Mouse (Mus musculus): ENCODE data around the gene 9130230L23Rik.

The 9130230L23Rik gene

DNA sequence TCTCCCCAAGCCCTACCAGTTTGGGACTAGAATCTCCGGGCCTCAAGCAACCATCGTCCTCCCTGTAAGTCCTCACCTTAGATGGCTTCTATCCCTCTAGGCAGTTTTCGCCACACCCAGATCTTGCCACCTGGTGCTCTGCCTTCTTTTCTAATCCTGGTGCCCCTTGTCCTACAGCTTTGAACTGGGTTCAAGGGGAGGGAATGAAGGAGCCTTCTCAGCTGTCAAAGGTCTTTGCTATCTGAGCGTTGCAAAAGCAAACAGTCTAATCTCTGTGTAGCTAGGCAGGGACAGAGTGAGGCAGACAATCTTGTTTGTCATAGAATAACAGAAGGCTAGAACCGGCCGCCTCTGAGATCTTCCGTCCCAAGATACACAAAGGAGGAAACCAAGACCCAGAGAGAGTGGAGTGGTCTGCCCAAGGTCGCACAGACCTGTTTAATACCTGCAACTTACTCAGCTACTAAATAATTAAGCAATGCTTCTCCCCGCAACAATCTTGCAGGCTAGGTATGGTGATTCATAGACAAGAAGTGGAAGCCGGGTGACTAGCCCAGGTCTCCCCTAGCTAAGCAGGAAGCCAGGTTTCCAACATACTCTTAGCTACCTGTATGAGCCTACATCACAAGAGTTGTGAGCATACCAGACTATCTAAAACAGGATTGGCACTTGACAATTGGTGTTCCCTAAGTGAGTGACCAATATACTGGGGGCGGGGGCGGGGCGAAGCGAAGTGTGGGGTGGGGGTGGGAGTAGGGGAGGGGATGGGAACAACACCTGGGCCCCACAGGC, at the start of gene 9130230L23Rik:
Gene 9130230L23Rik, minus strand, starts transcription at position 152 of the 792 bp plus-strand sequence.
- ATAC-seq (ENCODE audit: low TSS enrichment) = no peak

DNA sequence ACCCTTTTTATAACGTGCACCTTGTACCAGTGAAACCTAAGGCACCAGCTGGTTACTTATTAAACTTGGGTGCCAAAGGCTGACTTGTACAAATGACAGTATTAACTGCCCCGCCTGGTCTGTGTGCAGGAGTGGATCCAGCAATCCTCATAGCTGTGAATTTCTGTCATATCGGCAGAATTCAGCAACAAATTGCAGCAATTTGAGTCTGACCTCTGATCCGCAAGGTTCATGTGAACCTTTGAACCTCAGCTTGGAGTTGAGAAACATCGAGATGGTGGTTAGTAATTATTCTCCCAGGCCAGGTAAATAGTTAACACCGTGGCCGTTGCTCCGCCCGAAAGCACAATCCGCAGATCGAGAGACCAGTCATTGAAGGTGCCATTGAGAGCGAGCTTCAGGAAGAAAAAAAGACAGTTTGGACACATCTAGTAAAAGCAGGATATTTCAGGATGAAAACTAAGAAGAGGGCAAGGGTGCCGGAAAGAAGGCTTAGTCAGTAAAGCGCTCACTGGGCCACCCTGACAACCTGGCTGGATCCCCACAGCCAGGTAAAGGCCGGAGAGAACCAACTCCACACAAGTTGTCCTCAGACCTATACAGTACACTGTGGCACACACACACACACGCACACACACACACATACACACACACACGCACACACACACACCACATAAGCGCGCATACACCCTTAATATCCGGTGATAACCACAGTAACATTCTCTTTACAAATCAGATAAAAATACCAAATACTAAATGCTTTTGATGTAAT, 48.9 kb upstream of the 9130230L23Rik start:
- ATAC-seq (ENCODE audit: low TSS enrichment) = no peak

DNA sequence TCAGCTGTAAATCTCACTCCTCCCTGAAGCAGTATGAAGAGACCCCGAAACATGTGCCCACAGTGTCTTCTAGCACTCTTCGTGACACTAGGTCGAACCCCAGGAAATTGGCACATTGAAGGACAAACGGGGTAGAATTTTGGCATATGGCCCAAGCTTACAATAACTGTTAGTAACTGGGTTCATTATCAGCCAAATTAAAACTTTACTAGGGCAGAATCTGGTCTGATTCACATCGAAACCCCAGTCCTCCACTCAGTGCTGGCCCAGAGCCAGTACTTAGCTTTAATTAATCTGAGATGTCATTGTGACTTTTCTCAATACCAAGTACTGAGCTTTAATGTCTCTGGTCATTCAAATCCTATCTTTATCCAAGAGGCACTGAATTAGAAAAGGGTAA, 46.8 kb upstream of the 9130230L23Rik start:
- ATAC-seq (ENCODE audit: low TSS enrichment) = no peak

DNA sequence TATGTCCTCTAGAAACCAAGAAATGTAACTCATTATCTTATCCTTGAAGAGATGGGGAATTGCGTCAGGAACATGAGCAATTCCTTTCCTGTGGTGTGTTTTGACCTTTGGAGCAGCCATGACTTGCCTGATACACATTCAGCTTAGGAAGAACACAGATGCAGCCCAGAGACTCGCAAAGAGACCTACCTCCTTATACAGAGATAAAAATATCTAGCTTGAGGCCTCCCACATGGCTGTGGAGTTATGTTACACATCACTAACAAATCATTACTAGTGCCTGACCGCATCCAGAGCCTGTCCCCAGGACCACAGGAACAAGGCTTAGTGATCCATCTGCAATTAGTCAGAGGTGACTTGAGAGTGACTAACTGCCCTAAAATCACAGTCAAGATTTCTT, 42.3 kb upstream of the 9130230L23Rik start:
- no peak for ATAC-seq (ENCODE audit: low TSS enrichment)

DNA sequence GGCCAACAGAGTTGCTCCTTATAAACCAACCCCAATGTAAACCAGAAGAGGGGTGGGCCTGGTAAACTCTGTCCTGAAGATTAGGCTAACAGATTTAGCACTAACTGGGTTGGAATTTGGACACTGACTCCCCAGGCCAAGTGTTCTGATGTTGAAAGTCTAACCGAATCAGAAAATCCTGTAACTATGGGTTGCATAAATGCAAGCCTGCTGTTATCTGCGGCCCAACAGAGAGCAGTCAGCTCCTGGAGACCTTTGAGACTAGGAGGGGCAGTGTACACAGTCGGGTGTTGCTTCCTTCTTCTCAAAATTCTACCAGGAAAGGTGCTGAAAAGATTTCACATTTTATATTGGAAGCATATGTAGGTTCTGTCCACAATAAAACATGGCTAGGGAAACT, 39.8 kb upstream of the 9130230L23Rik start:
- ATAC-seq (ENCODE audit: low TSS enrichment) = no peak

DNA sequence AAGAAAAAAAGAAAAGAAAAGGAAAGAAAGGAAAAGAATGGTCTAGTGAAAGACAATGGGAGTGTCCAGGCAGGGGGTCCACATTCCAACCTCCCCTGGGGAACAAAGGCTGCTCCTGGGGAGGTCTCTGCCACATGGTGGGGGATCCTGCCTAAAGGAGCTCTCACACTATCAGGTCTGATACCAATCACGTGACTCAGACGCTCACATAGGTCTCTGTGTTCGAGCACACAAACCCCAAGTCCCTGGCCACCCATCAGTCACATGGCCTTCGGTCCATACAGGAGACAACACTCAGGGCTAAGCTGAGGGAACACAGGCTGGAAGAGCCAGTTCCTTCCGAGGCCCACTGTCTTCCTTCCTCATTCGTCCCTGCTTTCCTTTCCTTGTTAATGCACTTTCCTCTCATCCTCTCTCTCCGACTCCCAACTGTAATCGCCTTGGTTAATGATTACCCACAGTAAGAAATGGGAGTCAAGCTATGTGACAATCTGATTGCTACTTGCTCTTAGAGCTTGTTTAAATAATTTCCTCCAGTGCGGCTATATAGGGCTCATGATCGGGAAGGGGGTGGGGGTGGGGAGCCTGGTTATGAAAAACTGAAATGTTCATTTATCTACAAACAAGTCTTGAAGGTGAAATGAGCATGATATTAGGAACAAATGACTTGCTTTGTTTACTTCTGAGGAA, 38.7 kb upstream of the 9130230L23Rik start:
- no peak for ATAC-seq (ENCODE audit: low TSS enrichment)

DNA sequence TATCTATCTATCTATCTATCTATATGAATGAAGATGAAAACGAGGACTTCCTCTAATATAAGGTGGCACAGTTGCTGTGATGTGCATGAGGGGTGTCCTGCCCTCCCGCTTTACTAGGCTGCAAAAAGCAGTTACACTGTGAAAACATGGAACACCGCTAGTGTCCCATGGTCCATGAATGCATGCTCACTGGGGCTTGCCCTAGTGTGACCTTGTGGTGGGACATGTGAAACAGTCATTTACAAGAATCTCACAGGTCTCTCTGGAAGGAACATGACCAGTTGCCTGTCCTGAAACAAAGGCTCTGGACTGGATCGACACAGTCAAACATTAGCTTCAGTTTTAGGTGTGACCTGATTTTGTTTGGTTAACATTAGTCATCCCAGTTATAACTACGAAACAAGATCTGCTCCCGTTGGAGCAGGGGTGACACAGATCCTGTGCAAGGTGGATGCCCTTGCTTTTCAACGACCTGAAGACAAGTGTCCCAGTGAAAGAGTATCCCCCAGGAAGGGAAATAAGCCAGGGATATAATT, 36.7 kb upstream of the 9130230L23Rik start:
- no peak for ATAC-seq (ENCODE audit: low TSS enrichment)

DNA sequence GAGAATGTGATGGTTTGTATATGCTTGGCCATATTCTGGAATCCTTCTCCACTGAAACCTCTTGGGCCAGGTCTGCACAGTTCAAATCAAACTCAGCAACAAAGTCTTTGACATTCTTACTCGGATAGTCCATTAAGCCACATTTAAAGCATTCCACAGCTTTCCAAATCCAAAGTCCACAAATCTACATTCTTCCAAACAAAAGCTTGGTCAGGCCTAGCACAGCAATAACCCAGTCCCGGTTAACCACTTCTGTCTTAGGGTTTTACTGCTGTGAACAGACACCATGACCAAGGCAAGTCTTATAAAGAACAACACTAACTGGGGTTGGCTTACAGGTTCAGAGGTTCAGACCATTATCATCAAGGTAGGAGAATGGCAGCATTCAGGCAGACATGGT, 35.7 kb upstream of the 9130230L23Rik start:
- ATAC-seq (ENCODE audit: low TSS enrichment) = no peak

DNA sequence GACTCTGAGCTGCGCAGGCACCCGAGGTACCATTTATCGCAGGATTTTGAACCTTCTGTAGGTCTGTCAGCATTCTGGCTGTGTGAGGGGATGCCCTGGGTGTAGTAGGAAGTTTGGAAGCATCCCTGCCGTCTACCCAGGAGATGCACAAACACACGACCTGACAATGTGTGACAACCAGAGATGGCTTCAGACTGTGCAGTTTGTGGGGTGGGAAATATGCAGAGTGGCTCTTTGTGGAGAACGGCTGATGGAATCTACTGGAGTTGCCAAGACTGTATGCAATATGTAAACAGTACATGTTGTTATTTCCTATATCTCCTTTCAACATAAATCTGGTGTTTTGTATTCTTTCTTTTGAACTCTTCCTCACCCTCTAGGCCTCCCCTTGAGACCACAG, 33.0 kb upstream of the 9130230L23Rik start:
- no peak for ATAC-seq (ENCODE audit: low TSS enrichment)

DNA sequence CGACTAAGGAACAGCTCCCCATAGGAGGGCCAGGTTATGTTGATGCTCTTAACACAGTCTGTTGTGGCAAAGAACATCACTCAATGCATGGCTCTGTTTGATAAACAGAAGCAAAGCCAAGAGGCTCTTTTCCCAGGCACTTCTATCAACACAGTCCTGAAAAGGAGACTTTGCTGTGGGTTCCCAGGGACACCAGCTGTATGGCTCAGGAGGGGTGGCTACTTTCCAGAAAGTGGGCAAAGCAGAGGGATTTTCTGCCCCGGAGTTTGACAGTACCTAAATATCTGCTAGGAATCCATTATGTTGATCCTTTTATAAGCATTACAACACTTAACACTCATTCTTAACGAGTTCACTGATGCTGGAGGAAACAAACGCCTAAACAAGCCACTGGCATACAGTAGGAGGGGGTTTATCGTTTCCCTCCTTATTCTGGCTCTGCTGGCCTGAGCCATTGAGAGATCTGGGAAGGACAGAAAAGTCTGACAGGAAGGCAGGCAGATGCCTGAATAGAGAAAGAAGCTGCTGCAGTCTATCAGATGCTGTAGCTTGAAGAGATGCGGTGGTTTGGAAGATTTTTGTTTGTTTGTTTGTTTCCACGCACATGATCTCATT, 32.5 kb upstream of the 9130230L23Rik start:
- no peak for ATAC-seq (ENCODE audit: low TSS enrichment)

DNA sequence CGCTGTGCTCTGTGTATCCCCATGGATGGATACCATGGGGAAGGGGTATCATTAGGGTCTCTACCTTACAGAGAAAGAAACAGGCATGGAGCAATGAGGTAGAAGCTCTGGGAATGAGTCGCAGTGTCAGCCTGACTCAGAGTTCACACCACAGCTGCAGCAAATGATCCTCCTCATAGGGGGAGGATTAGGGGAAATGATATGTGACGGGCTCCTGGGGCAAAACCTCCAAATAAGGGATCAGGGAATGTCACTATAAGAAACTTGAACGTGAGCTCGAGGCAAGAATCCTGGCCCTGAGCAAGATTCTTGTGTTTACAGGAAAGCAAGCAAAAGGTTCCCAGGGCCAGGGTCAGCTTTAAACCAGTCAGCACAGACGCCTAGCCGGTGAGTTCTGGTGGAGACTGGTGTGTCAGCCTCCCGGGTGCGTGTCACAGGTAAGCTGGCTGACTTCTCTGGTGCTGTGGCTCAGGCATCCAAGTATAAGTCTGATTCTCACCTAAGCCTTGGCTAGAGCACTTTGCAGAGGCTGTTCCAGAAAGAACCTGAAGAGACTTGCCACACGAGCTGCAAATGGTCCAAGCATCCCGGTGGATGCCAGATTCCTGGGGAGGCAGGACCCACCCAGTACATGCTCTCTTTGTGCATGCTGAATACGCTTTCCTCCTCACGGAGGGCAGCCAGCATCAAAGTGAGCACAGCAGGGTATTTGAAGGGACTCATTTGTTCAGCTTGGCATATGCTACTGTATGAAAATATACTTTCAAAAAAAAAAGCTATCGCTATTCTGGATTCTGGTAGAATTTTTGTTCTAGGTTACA, 30.5 kb upstream of the 9130230L23Rik start:
- ATAC-seq (ENCODE audit: low TSS enrichment) = peak; percentile 41

DNA sequence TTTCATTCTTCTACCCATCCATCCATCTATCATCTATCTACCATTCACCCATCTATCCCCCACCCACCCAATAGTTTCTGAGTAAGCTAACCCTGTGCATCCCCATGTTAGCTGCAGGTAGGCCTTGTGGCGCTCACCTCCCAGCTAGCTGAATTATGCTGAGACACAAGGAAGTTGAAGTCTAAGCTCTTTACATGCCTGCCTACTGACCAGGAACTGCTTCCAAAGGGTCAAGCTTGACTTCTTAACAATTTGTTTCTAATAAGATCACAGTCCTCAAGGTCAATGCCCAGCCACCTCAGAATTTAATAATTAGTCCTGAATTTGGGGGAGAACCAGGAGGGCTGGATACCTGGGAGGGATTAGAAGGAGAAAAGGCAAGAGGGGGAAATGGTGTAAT, 28.7 kb upstream of the 9130230L23Rik start:
- ATAC-seq (ENCODE audit: low TSS enrichment) = no peak

DNA sequence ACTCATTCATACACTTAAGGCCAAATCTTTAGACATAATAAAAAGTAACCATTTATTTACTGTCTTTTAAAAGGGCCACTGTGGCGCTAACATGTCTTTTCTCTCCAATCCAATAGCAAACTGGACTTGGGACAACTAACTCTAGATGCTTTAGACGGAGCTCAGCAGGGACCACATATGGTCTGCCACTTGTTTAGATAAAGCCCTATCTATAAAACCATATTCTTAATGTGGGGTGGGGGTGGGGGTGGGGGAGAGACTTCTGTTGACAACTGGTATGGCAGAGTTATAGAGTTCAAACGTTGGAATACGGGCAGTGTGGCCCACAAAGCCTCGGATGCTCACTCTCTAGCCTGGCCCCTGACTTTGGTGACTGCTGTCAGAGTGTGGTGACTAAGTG, 27.6 kb upstream of the 9130230L23Rik start:
- ATAC-seq (ENCODE audit: low TSS enrichment) = no peak

DNA sequence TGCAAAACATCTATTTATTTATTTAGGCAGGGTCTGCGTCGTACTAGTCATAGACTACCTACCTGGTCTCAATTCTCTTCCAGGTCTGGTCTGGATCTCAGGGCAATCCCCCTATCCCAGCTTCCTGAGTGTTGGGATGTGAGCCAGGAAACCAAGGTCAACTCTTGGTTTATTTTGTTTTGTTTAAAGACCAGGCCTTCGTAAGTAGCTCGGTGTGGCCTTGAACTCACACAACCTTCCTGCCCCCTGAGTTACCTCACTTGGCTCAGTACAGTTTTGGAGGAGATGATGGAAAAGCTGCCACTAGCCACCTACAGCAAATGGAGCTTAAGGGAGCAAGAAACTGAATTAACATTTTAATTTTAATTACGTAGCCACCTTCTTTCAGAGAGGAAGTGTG, 24.1 kb upstream of the 9130230L23Rik start:
- ATAC-seq (ENCODE audit: low TSS enrichment) = no peak

DNA sequence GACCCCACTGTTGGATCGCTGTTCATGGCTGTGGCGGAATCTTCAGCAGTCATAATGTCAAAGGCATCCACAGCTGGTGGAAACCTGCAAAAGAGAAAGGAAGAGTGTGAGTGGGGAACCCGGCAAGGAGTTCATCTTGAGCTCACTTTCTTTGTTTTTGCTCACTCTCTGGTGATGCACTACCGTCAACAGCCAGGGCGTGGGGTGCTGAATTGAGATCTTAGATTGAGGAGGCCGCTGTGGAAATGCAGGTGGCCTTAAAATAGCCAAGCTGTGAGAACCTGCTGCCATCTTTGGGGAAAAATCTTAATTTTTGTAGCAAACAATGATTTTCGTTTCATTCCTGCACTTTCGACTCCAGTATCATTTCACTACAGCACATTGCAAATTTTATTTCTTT, 23.1 kb upstream of the 9130230L23Rik start:
- no peak for ATAC-seq (ENCODE audit: low TSS enrichment)

DNA sequence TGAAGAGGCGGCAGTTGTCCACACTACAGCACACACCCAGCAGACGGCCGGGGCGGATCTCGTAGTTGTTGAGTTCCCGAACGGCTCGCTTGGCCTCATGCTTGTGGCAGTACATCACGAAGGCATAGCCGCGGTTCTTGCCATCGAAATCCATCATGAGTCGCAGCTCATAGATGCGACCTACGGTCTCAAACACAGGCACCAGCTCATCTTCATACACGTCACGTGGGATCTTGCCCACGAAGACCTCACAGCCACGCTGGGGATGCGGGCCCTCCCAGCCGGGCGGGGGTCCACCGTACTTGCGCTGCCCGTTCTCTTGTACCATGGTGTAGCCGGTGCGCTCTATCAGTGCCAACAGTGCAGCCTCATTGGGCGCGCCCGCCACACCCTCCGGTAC, 22.7 kb upstream of the 9130230L23Rik start:
- ATAC-seq (ENCODE audit: low TSS enrichment) = no peak

DNA sequence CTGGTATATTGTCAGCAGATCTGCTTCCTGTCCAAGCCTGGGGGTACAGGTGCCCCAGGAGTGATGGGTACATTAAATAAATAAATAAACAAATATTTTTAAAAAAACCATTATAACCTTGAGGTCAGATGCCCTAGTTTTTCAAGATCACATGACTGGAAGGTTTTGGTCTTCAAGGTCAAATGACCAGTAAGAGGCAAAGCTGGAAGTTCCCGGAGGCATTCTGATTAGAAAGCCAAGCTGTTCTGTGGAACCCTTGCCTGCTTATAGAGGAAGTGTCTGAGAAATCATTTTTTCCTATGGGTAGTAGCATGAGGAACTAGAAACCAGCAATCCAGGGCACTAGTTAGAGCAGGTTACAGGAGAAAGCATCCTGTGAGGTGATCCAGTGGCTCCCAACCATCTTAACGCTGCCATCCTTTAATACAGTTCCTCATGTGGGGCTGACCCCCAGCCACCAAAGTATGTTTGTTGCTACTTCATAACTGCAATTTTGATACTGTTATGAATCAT, 11.4 kb upstream of the 9130230L23Rik start:
- ATAC-seq (ENCODE audit: low TSS enrichment) = no peak

DNA sequence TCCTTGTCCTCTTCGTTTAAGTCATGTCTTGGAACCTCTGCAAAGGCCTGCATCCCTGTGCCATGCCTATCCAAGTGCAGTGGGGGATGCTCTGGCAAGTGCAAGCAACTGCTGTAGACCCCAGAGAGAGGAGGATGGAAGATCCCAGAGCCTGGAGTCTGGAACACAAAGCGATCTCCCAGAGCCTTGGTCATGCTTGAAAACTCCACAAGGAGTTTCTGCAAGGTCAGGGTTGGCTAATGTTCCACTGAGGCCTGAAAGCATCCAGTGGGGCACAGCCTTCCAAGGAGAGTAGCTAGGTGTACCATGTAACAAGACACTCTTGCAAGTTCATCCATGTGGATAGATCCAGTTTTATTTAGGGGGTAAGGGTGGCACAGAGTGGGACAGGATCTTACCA, 10.4 kb upstream of the 9130230L23Rik start:
- no peak for ATAC-seq (ENCODE audit: low TSS enrichment)

DNA sequence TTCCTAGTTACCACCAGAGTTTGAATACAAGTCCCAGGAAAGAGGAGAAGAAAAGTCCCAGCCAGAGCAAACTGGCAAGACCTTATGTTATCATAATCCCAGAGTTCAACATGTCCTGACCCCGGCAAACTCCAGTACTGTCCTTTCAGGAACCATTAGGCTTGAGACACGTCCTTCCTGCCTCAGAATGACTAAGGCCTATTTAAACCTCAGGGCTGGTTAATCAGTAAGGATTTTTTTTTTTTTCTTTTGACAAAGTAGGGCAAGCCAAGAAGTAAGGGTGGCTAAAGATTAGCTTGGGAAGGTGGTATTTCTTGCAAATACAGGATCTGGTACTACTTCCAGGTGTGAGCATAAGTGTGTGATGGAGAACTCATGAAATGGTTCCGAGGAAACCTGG, 9.9 kb upstream of the 9130230L23Rik start:
- no peak for ATAC-seq (ENCODE audit: low TSS enrichment)

DNA sequence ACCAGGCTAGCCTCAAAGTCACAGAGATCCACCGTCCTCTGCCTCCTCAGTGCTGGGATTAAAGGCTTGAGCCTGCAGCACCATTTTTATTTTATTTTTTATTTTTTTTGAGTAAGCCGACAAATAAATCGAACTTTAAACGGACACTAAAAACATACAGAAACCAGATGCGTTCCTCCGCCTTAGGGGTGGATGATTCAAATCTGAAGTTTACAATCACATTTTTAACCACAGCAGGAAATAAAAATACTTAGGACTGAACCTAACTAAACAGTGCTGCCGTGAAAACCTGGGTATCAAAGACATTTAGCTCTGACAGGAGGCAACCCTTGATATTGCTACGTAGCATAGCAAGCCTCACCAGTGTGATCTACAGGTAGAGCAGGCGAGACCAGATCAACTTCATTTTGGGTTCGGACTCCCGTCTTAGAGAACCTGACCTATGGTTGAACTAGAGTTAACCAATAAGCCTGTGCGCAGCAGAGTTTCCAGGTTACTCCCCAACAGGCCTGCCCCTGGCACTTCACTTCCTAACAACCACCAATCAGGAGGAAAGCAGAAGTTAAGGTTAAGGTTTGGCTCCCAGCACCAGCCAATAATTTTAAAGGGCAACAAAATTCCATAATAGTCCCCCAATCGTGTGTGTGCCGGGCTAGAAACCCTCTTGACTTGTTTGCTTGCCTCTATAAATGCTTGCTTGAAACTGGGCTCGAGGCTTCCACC, 4.3 kb upstream of the 9130230L23Rik start:
- no peak for ATAC-seq (ENCODE audit: low TSS enrichment)

Data from frontal cortex, adult (tissue).